Mouse (Mus musculus) spleen, adult 2 months (tissue): ENCODE measurements around the gene Olfr1535.

Experiments used
- CTCF ChIP-seq: fragments of 200-500 bp; IDR thresholded peaks from 2 replicates; pipeline ENCODE4 v1.5.1; 2011; ENCODE audit warnings: mild to moderate bottlenecking, inconsistent platforms; ENCODE audit not compliant: insufficient read depth, insufficient read length, insufficient replicate concordance; ENCODE audit errors: extremely low read depth
- POLR2A ChIP-seq: fragments of 200-500 bp; IDR thresholded peaks from 2 replicates; pipeline ENCODE4 v1.6.1; 2011; ENCODE audit warnings: low read depth, low read length, inconsistent platforms

DNA sequence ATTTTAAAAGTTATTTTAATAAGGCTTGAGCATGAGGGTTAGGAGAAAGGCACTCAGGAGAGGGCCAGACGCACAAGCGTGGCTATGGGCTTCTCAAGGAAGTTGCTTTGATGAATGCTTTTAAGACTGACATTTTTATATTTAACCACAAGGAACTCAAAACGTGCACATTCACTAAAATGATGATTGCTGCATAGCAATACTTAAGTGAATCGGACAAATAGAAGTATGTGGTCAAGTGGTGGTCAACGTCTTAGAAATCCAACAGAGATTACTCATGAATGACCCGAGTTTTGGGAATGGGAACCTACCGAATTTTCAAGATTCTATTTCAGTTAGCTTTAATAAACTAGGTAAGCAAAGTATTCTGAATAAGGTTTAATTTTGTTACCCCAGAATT is 29.6 kb downstream of the Olfr1535 start:
- TF ChIP-seq CTCF (no peak), POLR2A (no peak)
